Mouse (Mus musculus) hindbrain, postnatal 0 days (tissue): ENCODE measurements at regions not wholly inside any gene's neighbourhood (a gene's known extent, or its start where the extent isn't known, plus 50 kb on each side); places are given as distances from the start of the nearest gene placed in this dataset.

Experiments
- ATAC-seq: fragments of 200-750 bp; cut with Nextera tagmentation; 2 replicates; pipeline ENCODE4 v1.8.0; 2017; ENCODE audit warnings: mild to moderate bottlenecking, moderate TSS enrichment, moderate library complexity
- DNase-seq: peaks from one replicate; pipeline ENCODE4 v3.0.0-alpha.2; 2015; ENCODE audit warnings: low spot score
- H3K27ac ChIP-seq: fragments of 300-500 bp; sonication (generic); 2 replicates; pipeline ENCODE4 v1.5.1; 2014; ENCODE audit warnings: mild to moderate bottlenecking
- H3K27me3 ChIP-seq: fragments of 300-500 bp; sonication (generic); 2 replicates; pipeline ENCODE4 v1.6.1; 2014; ENCODE audit warnings: low read length, mixed read lengths; ENCODE audit not compliant: insufficient read depth
- H3K36me3 ChIP-seq: fragments of 300-500 bp; sonication (generic); 2 replicates; pipeline ENCODE4 v1.6.1; 2014; ENCODE audit warnings: low read length, mixed read lengths; ENCODE audit not compliant: insufficient read depth
- H3K4me1 ChIP-seq: fragments of 300-500 bp; sonication (generic); 2 replicates; pipeline ENCODE4 v1.6.1; 2014; ENCODE audit warnings: antibody characterized with exemption, low read length, mixed read lengths; ENCODE audit not compliant: insufficient read depth
- H3K4me2 ChIP-seq: fragments of 300-500 bp; sonication (generic); 2 replicates; pipeline ENCODE4 v1.6.1; 2014; ENCODE audit warnings: low read depth, mild to moderate bottlenecking, low read length, moderate library complexity, mixed read lengths
- H3K4me3 ChIP-seq: fragments of 300-500 bp; sonication (generic); 2 replicates; pipeline ENCODE4 v1.5.1; 2014; ENCODE audit warnings: low read length
- H3K9ac ChIP-seq: fragments of 300-500 bp; sonication (generic); replicated peaks from 2 replicates; pipeline ENCODE4 v1.6.1; 2014; ENCODE audit warnings: mild to moderate bottlenecking, low read length, moderate library complexity, mixed read lengths
- H3K9me3 ChIP-seq: fragments of 300-500 bp; sonication (generic); 2 replicates; pipeline ENCODE4 v1.6.1; 2016; ENCODE audit warnings: low read length, mixed read lengths
- CTCF ChIP-seq: IDR thresholded peaks from 2 replicates; pipeline ENCODE4 v1.5.1; 2016; ENCODE audit warnings: antibody characterized with exemption, control low read depth, low read depth
- WGBS: fragments of 180-500 bp; shearing (Covaris S2); extraction: QIAGEN DNeasy Blood & Tissue Kit; methylation state at CpG from one replicate; pipeline ENCODE4 v1.1.7; 2014; 5-methylcytosine and 5-hydroxymethylcytosine counted together

- 51% methylated on average over 5 of the region's 5 CpGs for WGBS
- no peak overlapping the region for H3K4me3 ChIP-seq
- H3K27me3 ChIP-seq, result no peaks in the 10 kb centered on the region
- H3K4me1 ChIP-seq, result no peaks in the 10 kb centered on the region
- TF ChIP-seq CTCF, result no peak
- H3K9me3 ChIP-seq, result no peaks in the 10 kb centered on the region
- no peak overlapping the region for H3K4me2 ChIP-seq
- no peak for ATAC-seq
- H3K9ac ChIP-seq, result no peak overlapping the region
- no peak for DNase-seq
- no peak overlapping the region for H3K27ac ChIP-seq
- no peaks in the 10 kb centered on the region for H3K36me3 ChIP-seq
Observed at GRCm38 (mm10) chr1:143258470-143259215, 381.8 kb upstream of the B3galt2 start.

GRCm38 (mm10) chr1:143263263-143264038, 377.0 kb upstream of the B3galt2 start:
- TF ChIP-seq CTCF, result no peak

GRCm38 (mm10) chr1:143265216-143265615, 375.2 kb upstream of the B3galt2 start:
- no peak overlapping the region for H3K4me2 ChIP-seq
- H3K9me3 ChIP-seq, result no peaks in the 10 kb centered on the region
- ATAC-seq (no peak), DNase-seq (no peak)
- WGBS, result 56% methylated on average over 4 of the region's 4 CpGs
- H3K9ac ChIP-seq, result no peak overlapping the region
- no peak overlapping the region for H3K27ac ChIP-seq
- H3K27me3 ChIP-seq, result no peaks in the 10 kb centered on the region
- no peaks in the 10 kb centered on the region for H3K4me1 ChIP-seq
- no peaks in the 10 kb centered on the region for H3K36me3 ChIP-seq
- no peak overlapping the region for H3K4me3 ChIP-seq
- no peak for TF ChIP-seq CTCF

More at GRCm38 (mm10) chr1:143263263-143264038, 377.0 kb upstream of the B3galt2 start:
- H3K9me3 ChIP-seq, result no peaks in the 10 kb centered on the region
- no peak for ATAC-seq
- no peak for DNase-seq
- H3K4me2 ChIP-seq, result no peak overlapping the region
- H3K36me3 ChIP-seq, result no peaks in the 10 kb centered on the region
- no peak overlapping the region for H3K4me3 ChIP-seq
- no peak overlapping the region for H3K27ac ChIP-seq
- H3K27me3 ChIP-seq, result no peaks in the 10 kb centered on the region
- no peak overlapping the region for H3K9ac ChIP-seq
- H3K4me1 ChIP-seq, result no peaks in the 10 kb centered on the region
- WGBS, result 83% methylated on average over 11 of the region's 11 CpGs

- H3K9me3 ChIP-seq, result no peaks in the 10 kb centered on the region
- H3K4me2 ChIP-seq, result no peak overlapping the region
- H3K9ac ChIP-seq, result no peak overlapping the region
- no peak overlapping the region for H3K27ac ChIP-seq
- no peak for TF ChIP-seq CTCF
- no peaks in the 10 kb centered on the region for H3K4me1 ChIP-seq
- no peaks in the 10 kb centered on the region for H3K27me3 ChIP-seq
- DNase-seq (no peak), ATAC-seq (no peak)
- H3K4me3 ChIP-seq, result no peak overlapping the region
- H3K36me3 ChIP-seq, result no peaks in the 10 kb centered on the region
- WGBS, result 96% methylated on average over 3 of the region's 3 CpGs
Observed at GRCm38 (mm10) chr1:143286274-143286967, 354.0 kb upstream of the B3galt2 start.

- no peak for ATAC-seq
- H3K4me2 ChIP-seq, result no peak overlapping the region
- no peak for DNase-seq
- no peak overlapping the region for H3K27ac ChIP-seq
- H3K4me3 ChIP-seq, result no peak overlapping the region
- H3K27me3 ChIP-seq, result no peaks in the 10 kb centered on the region
- TF ChIP-seq CTCF, result no peak
- 79% methylated on average over 2 of the region's 2 CpGs for WGBS
- no peaks in the 10 kb centered on the region for H3K4me1 ChIP-seq
- no peaks in the 10 kb centered on the region for H3K36me3 ChIP-seq
- no peak overlapping the region for H3K9ac ChIP-seq
- no peaks in the 10 kb centered on the region for H3K9me3 ChIP-seq
Observed at GRCm38 (mm10) chr1:143287448-143287847, 353.0 kb upstream of the B3galt2 start.

- H3K27ac ChIP-seq, result no peak overlapping the region
- H3K9ac ChIP-seq, result no peak overlapping the region
- no peaks in the 10 kb centered on the region for H3K4me1 ChIP-seq
- H3K9me3 ChIP-seq, result no peaks in the 10 kb centered on the region
- no peaks in the 10 kb centered on the region for H3K36me3 ChIP-seq
- WGBS, result 71% methylated on average over 5 of the region's 5 CpGs
- H3K27me3 ChIP-seq, result no peaks in the 10 kb centered on the region
- no peak overlapping the region for H3K4me3 ChIP-seq
- H3K4me2 ChIP-seq, result no peak overlapping the region
- ATAC-seq (no peak), DNase-seq (no peak)
- no peak for TF ChIP-seq CTCF
Observed at GRCm38 (mm10) chr1:143296555-143296954, 343.9 kb upstream of the B3galt2 start.
